Mouse (Mus musculus) lung, embryonic 14.5 days (tissue): ENCODE results near the gene Aadacl2. TPM values are rescaled to one million over a fixed set of nuclear protein-coding genes. Genes with fewer than 3 reads are reported as not detected.

Experiments used
- ATAC-seq: fragments of 200-750 bp; cut with Nextera tagmentation; 2 replicates; pipeline ENCODE4 v1.8.0; 2017; ENCODE audit warnings: mild to moderate bottlenecking, moderate TSS enrichment, moderate library complexity; ENCODE audit not compliant: insufficient read depth
- DNase-seq: peaks from one replicate; pipeline ENCODE4 v3.0.0-alpha.2; 2015
- H3K27ac ChIP-seq: fragments of 300-500 bp; sonication (generic); 2 replicates; pipeline ENCODE4 v1.5.1; 2014; ENCODE audit warnings: low read depth, mild to moderate bottlenecking, moderate library complexity
- H3K27me3 ChIP-seq: fragments of 300-500 bp; sonication (generic); 2 replicates; pipeline ENCODE4 v1.6.1; 2014; ENCODE audit warnings: low read length, control low read depth; ENCODE audit not compliant: insufficient read depth
- H3K36me3 ChIP-seq: fragments of 300-500 bp; sonication (generic); 2 replicates; pipeline ENCODE4 v1.6.1; 2014; ENCODE audit warnings: control low read depth; ENCODE audit not compliant: insufficient read depth
- H3K4me1 ChIP-seq: fragments of 300-500 bp; sonication (generic); 2 replicates; pipeline ENCODE4 v1.6.1; 2014; ENCODE audit warnings: antibody characterized with exemption, control low read depth; ENCODE audit not compliant: insufficient read depth
- H3K4me2 ChIP-seq: fragments of 300-500 bp; sonication (generic); 2 replicates; pipeline ENCODE4 v1.6.1; 2014; ENCODE audit warnings: mild to moderate bottlenecking
- H3K4me3 ChIP-seq: fragments of 300-500 bp; sonication (generic); 2 replicates; pipeline ENCODE4 v1.5.1; 2014; ENCODE audit warnings: low read depth, low read length
- H3K9ac ChIP-seq: fragments of 300-500 bp; sonication (generic); 2 replicates; pipeline ENCODE4 v1.6.1; 2014
- H3K9me3 ChIP-seq: fragments of 300-500 bp; sonication (generic); 2 replicates; pipeline ENCODE4 v1.6.1; 2016; ENCODE audit warnings: low read depth, low read length, control low read depth
- CTCF ChIP-seq: IDR thresholded peaks from 2 replicates; pipeline ENCODE4 v1.5.1; 2016; ENCODE audit warnings: antibody characterized with exemption, low read depth
- WGBS: fragments of 180-500 bp; shearing (Covaris S2); extraction: QIAGEN DNeasy Blood & Tissue Kit; methylation state at CpG from one replicate; pipeline ENCODE4 v1.1.7; 2014; 5-methylcytosine and 5-hydroxymethylcytosine counted together
- polyA plus RNA-seq: library from polyadenylated mRNA; unstranded; fragments of >200 nt; fragmentation: Nextera tagmentation; extraction: Ambion mirVana; gene quantifications from 2 replicates; pipeline ENCODE4 v1.2.1, GENCODE M21; 2014

Aadacl2 gene
- polyA plus RNA-seq, 1 experiment from 2014 or later = not detected

- Histone ChIP-seq H3K4me1 (no peaks in the 10 kb centered on the region), H3K4me3 (no peak overlapping the region), H3K27me3 (no peaks in the 10 kb centered on the region), H3K4me2 (no peak overlapping the region), H3K9me3 (no peaks in the 10 kb centered on the region), H3K27ac (no peak overlapping the region), H3K9ac (no peak overlapping the region), H3K36me3 (no peaks in the 10 kb centered on the region)
- DNase-seq (no peak), ATAC-seq (no peak)
- TF ChIP-seq CTCF = no peak
- WGBS = 59% methylated on average over 3 of the region's 3 CpGs
Observed at GRCm38 (mm10) chr3:60053231-60053927, 46.8 kb downstream of the Aadacl2 start.

GRCm38 (mm10) chr3:60053931-60054330 lies 47.4 kb downstream of the Aadacl2 start:
- Histone ChIP-seq H3K4me3 (no peak overlapping the region), H3K9me3 (no peaks in the 10 kb centered on the region), H3K27ac (no peak overlapping the region), H3K27me3 (no peaks in the 10 kb centered on the region), H3K4me2 (no peak overlapping the region), H3K9ac (no peak overlapping the region), H3K36me3 (no peaks in the 10 kb centered on the region), H3K4me1 (no peaks in the 10 kb centered on the region)
- TF ChIP-seq CTCF = no peak
- DNase-seq (no peak), ATAC-seq (no peak)
- WGBS = 81% methylated on average over 2 of the region's 2 CpGs

- no peaks in the 10 kb centered on the region for H3K9me3 ChIP-seq
- WGBS = 27% methylated on average over 3 of the region's 3 CpGs
- TF ChIP-seq CTCF = peak; percentile 60
- no peak overlapping the region for H3K27ac ChIP-seq
- H3K4me3 ChIP-seq = no peak overlapping the region
- peak; percentile 76 for DNase-seq
- no peak for ATAC-seq
- no peaks in the 10 kb centered on the region for H3K27me3 ChIP-seq
- no peak overlapping the region for H3K4me2 ChIP-seq
- H3K36me3 ChIP-seq = no peaks in the 10 kb centered on the region
- no peaks in the 10 kb centered on the region for H3K4me1 ChIP-seq
- no peak overlapping the region for H3K9ac ChIP-seq
Observed at GRCm38 (mm10) chr3:60056451-60056850, 49.9 kb downstream of the Aadacl2 start.

- H3K36me3 ChIP-seq = no peaks in the 10 kb centered on the region
- no peak overlapping the region for H3K4me3 ChIP-seq
- H3K4me1 ChIP-seq = no peaks in the 10 kb centered on the region
- 71% methylated on average over 2 of the region's 2 CpGs for WGBS
- no peak overlapping the region for H3K27ac ChIP-seq
- no peak for TF ChIP-seq CTCF
- H3K9me3 ChIP-seq = no peaks in the 10 kb centered on the region
- DNase-seq (no peak), ATAC-seq (no peak)
- H3K27me3 ChIP-seq = no peaks in the 10 kb centered on the region
- no peak overlapping the region for H3K9ac ChIP-seq
- H3K4me2 ChIP-seq = no peak overlapping the region
Observed at GRCm38 (mm10) chr3:60057070-60057808, 50.7 kb downstream of the Aadacl2 start.

- H3K4me3 ChIP-seq = no peak overlapping the region
- H3K36me3 ChIP-seq = no peaks in the 10 kb centered on the region
- no peak overlapping the region for H3K4me2 ChIP-seq
- no peaks in the 10 kb centered on the region for H3K4me1 ChIP-seq
- H3K27me3 ChIP-seq = no peaks in the 10 kb centered on the region
- H3K9ac ChIP-seq = no peak overlapping the region
- ATAC-seq = no peak
- no peaks in the 10 kb centered on the region for H3K9me3 ChIP-seq
- 17% methylated on average over 1 of the region's 1 CpGs for WGBS
- H3K27ac ChIP-seq = no peak overlapping the region
- no peak for DNase-seq
- TF ChIP-seq CTCF = no peak
Observed at GRCm38 (mm10) chr3:60057809-60058082, 51.2 kb downstream of the Aadacl2 start.

Other genes starting within 250 kb of the Aadacl2 start
- not detected in 2 replicates for gene Gm8298, start 145.7 kb upstream of the Aadacl2 start, polyA plus RNA-seq
- not detected in 2 replicates for gene C130079G13Rik, start 81.5 kb upstream of the Aadacl2 start, polyA plus RNA-seq
- gene Aadac, start 19.0 kb downstream of the Aadacl2 start, polyA plus RNA-seq = 0.36 and 0.38 TPM in 2 replicates
- not detected in 2 replicates for gene Sucnr1, start 75.1 kb downstream of the Aadacl2 start, polyA plus RNA-seq